Mouse (Mus musculus): ENCODE measurements around the gene Cdc5l. TPM values are rescaled to one million over a fixed set of nuclear protein-coding genes. Genes with fewer than 3 reads are reported as not detected.

The Cdc5l gene
- total RNA-seq (2012; rRNA removed), result 116 and 125 TPM in 2 replicates

DNA sequence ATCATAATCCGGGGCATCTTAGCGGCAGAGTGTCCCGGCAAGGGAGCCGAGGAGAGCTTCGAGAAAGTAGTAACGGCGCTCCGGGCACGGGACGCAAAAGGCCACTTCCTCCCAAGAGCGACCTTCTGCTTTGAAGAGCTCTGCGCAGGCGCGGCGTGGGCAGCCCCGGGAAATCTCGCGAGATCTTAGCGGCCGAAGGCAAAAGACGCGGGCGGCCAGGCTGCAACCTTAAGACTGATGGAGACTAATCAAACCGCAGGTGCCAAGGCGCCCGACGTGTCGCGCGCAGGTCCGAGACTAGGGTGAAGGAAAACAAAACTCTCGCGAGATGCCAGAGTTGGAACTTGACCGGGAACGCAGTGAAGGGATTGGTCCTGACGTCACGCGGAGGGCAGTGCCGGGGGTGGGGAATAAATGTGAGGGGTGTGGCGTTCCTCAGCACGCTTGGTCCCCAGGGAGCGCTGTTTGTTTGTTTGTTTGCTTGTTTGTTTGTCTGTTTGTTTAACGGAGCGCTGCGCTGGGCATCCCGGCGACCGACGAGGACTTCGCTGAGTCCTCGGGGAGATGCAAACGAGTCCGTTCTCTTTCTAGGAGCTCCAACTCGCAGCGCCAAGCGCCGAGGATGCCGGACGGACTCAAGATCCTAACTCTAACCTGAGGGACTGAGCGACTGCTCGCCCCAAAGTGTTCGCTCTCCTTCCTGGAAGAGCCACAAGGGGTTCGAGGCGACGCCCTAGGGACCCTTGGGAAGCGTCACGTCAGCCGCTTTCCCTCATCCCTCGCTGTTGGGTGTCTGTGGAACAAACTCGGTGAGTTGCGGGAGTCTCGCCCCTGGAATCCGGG, at the start of gene Cdc5l:
Gene Cdc5l, minus strand, starts transcription at position 319 of the 843 bp plus-strand sequence.
- Histone ChIP-seq H3K9me3 (ENCODE audit: control insufficient read depth, insufficient read depth, low read depth, low read length) (no peaks in the 10 kb centered on the region), H3K4me1 (ENCODE audit: control insufficient read depth in 2 of 2, insufficient read depth in 2 of 2, low read length in 2 of 2, poor library complexity in 1 of 2) (peaks cover 3 to 5% of the 10 kb centered on the region in 2 experiments), H3K27ac (ENCODE audit: insufficient read depth, low read depth, low read length, poor library complexity, severe bottlenecking) (peak within 1 kb of the TSS; percentile 99), H3K9ac (ENCODE audit: insufficient read depth, low read depth, low read length, poor library complexity, severe bottlenecking) (peak within 1 kb of the TSS; percentile 100), H3K36me3 (ENCODE audit: control insufficient read depth, insufficient read depth, low read length, poor library complexity, severe bottlenecking) (no peaks in the 10 kb centered on the region; the same call in 1 of the 2 replicates), H3K4me3 (ENCODE audit: insufficient read depth in 1 of 2, low read depth in 1 of 2, low read length in 2 of 2, poor library complexity in 1 of 2, severe bottlenecking in 1 of 2) (peak within 1 kb of the TSS; percentile 86 to 98)
- in situ Hi-C loops (cut with MboI; ENCODE audit: low sequenced_read_pairs in 2 of 2, unreplicated experiment in 2 of 2), result no loop called here
- peak; percentile 100 for TF ChIP-seq CHD2 (IDR thresholded peaks at IDR 0.05; ENCODE audit: low read depth, low read length)
- peak; percentile 48; the same call in 1 of the 2 replicates for TF ChIP-seq HCFC1 (IDR thresholded peaks at IDR 0.05; ENCODE audit: borderline replicate concordance, insufficient read depth, low read length)
- TF ChIP-seq ZNF384 (IDR thresholded peaks at IDR 0.05; ENCODE audit: low read depth, low read length), result no peak
- DNase-seq (ENCODE audit: low read depth, low spot score), result peak; percentile 99

DNA sequence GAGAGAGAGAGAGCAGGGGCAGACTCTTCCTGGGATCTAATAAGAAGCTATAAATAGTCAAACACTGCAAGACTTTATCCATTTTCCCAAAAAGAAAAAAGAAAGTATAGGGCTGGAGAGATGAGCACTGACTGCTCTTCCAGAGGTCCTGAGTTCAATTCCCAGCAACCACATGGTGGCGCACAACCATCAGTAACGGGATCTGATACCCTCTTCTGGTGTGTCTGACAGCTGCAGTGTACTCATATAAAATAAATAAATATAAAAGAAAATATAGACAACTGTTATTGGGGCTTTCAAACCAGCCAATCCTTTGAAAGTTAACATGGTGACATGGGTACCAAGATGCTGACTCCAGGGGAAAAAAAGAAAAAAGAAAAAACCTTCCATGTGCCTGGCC, 46.9 kb upstream of the Cdc5l start:
- H3K36me3 ChIP-seq (ENCODE audit: control insufficient read depth, insufficient read depth, low read length, poor library complexity, severe bottlenecking), result no peaks in the 10 kb centered on the region
- in situ Hi-C loops (cut with MboI; ENCODE audit: low sequenced_read_pairs in 2 of 2, unreplicated experiment in 2 of 2), result no loop called here
- DNase-seq (ENCODE audit: low read depth, low spot score), result no peak
- H3K9me3 ChIP-seq (ENCODE audit: control insufficient read depth, insufficient read depth, low read depth, low read length), result no peaks in the 10 kb centered on the region
- H3K9ac ChIP-seq (ENCODE audit: insufficient read depth, low read depth, low read length, poor library complexity, severe bottlenecking), result no peak overlapping the region
- TF ChIP-seq HCFC1 (IDR thresholded peaks at IDR 0.05; ENCODE audit: borderline replicate concordance, insufficient read depth, low read length), result no peak
- TF ChIP-seq ZNF384 (IDR thresholded peaks at IDR 0.05; ENCODE audit: low read depth, low read length), result no peak
- no peak for TF ChIP-seq MAFK (IDR thresholded peaks at IDR 0.05; ENCODE audit: insufficient read depth, low read depth, low read length)
- TF ChIP-seq CHD2 (IDR thresholded peaks at IDR 0.05; ENCODE audit: low read depth, low read length), result no peak
- no peak for TF ChIP-seq ZC3H11A (IDR thresholded peaks at IDR 0.05; ENCODE audit: borderline replicate concordance, low read depth, low read length)
- no peak overlapping the region for H3K27ac ChIP-seq (ENCODE audit: insufficient read depth, low read depth, low read length, poor library complexity, severe bottlenecking)
- peaks cover 3 to 4% of the 10 kb centered on the region in 2 experiments for H3K4me1 ChIP-seq (ENCODE audit: control insufficient read depth in 2 of 2, insufficient read depth in 2 of 2, low read length in 2 of 2, poor library complexity in 1 of 2)
- no peak overlapping the region for H3K4me3 ChIP-seq (ENCODE audit: insufficient read depth in 1 of 2, low read depth in 1 of 2, low read length in 2 of 2, poor library complexity in 1 of 2, severe bottlenecking in 1 of 2)

DNA sequence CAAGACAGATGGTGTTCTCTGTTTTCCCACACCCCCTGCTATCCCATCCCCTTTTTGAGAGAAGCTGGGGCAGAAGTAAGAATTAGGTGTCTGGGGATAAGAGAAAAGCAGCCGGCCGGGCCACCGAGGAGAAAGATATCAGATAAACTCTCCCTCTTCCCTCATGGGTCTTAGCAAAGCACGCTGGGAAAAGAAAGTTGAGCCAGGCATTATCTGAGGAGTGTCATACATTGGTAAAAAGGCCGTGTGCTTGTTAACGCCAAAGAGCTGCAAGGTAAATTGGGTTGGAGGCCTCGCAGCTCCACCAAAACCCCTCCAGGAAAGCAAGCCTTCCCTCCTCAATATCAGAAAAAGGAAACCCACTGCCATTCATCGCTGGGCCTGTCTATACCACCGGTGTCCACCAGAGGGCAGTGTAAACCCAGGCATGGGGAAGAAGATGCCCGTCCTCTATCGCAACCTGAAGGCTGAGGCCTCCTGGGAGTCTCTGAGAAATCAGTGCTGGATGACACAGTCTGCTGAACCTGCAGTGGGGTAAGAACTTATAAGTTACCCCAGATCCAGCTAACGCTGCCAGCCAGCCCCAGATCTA, 44.8 kb upstream of the Cdc5l start:
- Histone ChIP-seq H3K9ac (ENCODE audit: insufficient read depth, low read depth, low read length, poor library complexity, severe bottlenecking) (peak overlapping the region; percentile 22; the same call in 1 of the 2 replicates), H3K4me3 (ENCODE audit: insufficient read depth in 1 of 2, low read depth in 1 of 2, low read length in 2 of 2, poor library complexity in 1 of 2, severe bottlenecking in 1 of 2) (no peak overlapping the region), H3K9me3 (ENCODE audit: control insufficient read depth, insufficient read depth, low read depth, low read length) (no peaks in the 10 kb centered on the region), H3K27ac (ENCODE audit: insufficient read depth, low read depth, low read length, poor library complexity, severe bottlenecking) (no peak overlapping the region), H3K4me1 (ENCODE audit: control insufficient read depth in 2 of 2, insufficient read depth in 2 of 2, low read length in 2 of 2, poor library complexity in 1 of 2) (peaks cover 11 to 13% of the 10 kb centered on the region in 2 experiments), H3K36me3 (ENCODE audit: control insufficient read depth, insufficient read depth, low read length, poor library complexity, severe bottlenecking) (no peaks in the 10 kb centered on the region)
- peak; percentile 83 for DNase-seq (ENCODE audit: low read depth, low spot score)
- TF ChIP-seq MAFK (IDR thresholded peaks at IDR 0.05; ENCODE audit: insufficient read depth, low read depth, low read length) (no peak), HCFC1 (IDR thresholded peaks at IDR 0.05; ENCODE audit: borderline replicate concordance, insufficient read depth, low read length) (no peak), ZNF384 (IDR thresholded peaks at IDR 0.05; ENCODE audit: low read depth, low read length) (no peak), ZC3H11A (IDR thresholded peaks at IDR 0.05; ENCODE audit: borderline replicate concordance, low read depth, low read length) (peak; percentile 94), CHD2 (IDR thresholded peaks at IDR 0.05; ENCODE audit: low read depth, low read length) (no peak)
- in situ Hi-C loops (cut with MboI; ENCODE audit: low sequenced_read_pairs in 2 of 2, unreplicated experiment in 2 of 2), result loop anchor here (10.0 kb wide), 1 partner anchor 76 kb away; the partner anchor contains the start of gene Nfkbie (in 2 of the 2)

DNA sequence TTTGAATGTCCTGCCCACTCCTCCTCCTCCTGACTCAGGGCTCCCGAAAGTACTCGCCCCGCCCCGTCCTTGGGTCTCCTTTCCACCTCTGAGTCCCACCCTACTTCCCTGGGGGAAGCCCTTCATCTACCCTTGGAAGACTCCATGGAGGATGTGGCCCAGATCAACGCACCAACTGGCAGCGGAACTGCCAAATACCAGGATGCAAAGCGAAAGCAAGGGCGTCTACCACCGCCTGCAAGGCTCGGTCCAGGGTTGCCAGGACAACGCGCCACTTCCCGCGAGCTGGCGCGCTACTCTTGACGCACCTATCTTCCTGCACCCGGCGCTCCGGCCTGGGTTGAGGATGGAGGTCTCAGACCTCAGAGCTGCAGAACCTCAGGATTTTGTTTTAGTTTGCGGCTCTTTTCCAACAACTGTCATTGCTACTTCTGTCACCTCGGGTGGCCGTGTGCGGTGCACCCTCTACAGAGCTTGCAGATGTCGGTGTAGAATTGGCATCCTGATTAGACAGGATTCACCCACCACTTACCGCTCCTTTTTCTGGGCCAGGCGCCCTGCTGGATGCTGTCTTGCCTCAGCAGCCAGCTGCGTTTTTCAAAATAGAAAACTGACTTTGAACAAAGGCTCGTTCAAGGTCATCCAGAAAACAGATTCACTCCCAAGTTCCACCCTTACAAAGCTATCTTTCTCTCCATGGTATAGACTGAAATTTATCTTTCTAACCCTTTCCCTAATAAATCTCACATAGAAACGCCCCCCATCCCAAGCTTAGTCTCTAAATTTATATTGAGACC, 41.3 kb upstream of the Cdc5l start, which contains the start of gene Spats1:
Gene Spats1, minus strand, starts transcription at position 747 of the 797 bp plus-strand sequence.
- Histone ChIP-seq H3K9ac (ENCODE audit: insufficient read depth, low read depth, low read length, poor library complexity, severe bottlenecking) (peak within 1 kb of the TSS; percentile 71; the same call in 1 of the 2 replicates), H3K4me1 (ENCODE audit: control insufficient read depth in 2 of 2, insufficient read depth in 2 of 2, low read length in 2 of 2, poor library complexity in 1 of 2) (peaks cover 16 to 21% of the 10 kb centered on the region in 2 experiments), H3K36me3 (ENCODE audit: control insufficient read depth, insufficient read depth, low read length, poor library complexity, severe bottlenecking) (no peaks in the 10 kb centered on the region), H3K9me3 (ENCODE audit: control insufficient read depth, insufficient read depth, low read depth, low read length) (no peaks in the 10 kb centered on the region), H3K27ac (ENCODE audit: insufficient read depth, low read depth, low read length, poor library complexity, severe bottlenecking) (peak within 1 kb of the TSS; percentile 87; the same call in 1 of the 2 replicates), H3K4me3 (ENCODE audit: insufficient read depth in 1 of 2, low read depth in 1 of 2, low read length in 2 of 2, poor library complexity in 1 of 2, severe bottlenecking in 1 of 2) (peak within 1 kb of the TSS; percentile 41 to 63)
- peak; percentile 96 for DNase-seq (ENCODE audit: low read depth, low spot score)
- in situ Hi-C loops (cut with MboI; ENCODE audit: low sequenced_read_pairs in 2 of 2, unreplicated experiment in 2 of 2), result loop anchor here (10.0 kb wide), 1 partner anchor 80 kb away; the partner anchor contains the start of gene Nfkbie (in 2 of the 2)
- TF ChIP-seq MAFK (IDR thresholded peaks at IDR 0.05; ENCODE audit: insufficient read depth, low read depth, low read length), result no peak
- TF ChIP-seq HCFC1 (IDR thresholded peaks at IDR 0.05; ENCODE audit: borderline replicate concordance, insufficient read depth, low read length), result 0 out of 2 replicates have a peak, but pooled peaks have one; percentile 26
- no peak for TF ChIP-seq ZNF384 (IDR thresholded peaks at IDR 0.05; ENCODE audit: low read depth, low read length)
- TF ChIP-seq ZC3H11A (IDR thresholded peaks at IDR 0.05; ENCODE audit: borderline replicate concordance, low read depth, low read length), result no peak
- TF ChIP-seq CHD2 (IDR thresholded peaks at IDR 0.05; ENCODE audit: low read depth, low read length), result no peak; the same call in 1 of the 2 replicates
